Comparison of ENCODE assay signal across 10 mouse cellular contexts in genomic region chr11:32009961-32010662, GRCm38 (mm10). TPM values are rescaled to one million over a fixed set of nuclear protein-coding genes. Genes with fewer than 3 reads are reported as not detected.
DNase-seq lines count a peak whose midpoint lies in the region; ATAC-seq and TF ChIP-seq lines count a peak whose summit lies in the region.
"Had no signal": no experiment of that assay in that cellular context is flagged by ENCODE, and none has a peak within 500 bp of the region (broad histone marks: within the 10 kb centered on the region; RNA-seq: fewer than 3 reads in every experiment).

No protein-coding gene starts in this region.

- peak overlapping the region; percentile 7 for H3K4me2 ChIP-seq in midbrain, embryonic 11.5 days

- H3K4me3 ChIP-seq in spleen, adult 2 months (ENCODE audit: extremely low read depth, insufficient read depth, insufficient read length): no peak overlapping the region
- H3K4me3 ChIP-seq in midbrain, embryonic 11.5 days (ENCODE audit: low read depth, low read length): no peak overlapping the region

- TF ChIP-seq POLR2A in spleen, adult 2 months (IDR thresholded peaks at IDR 0.05; ENCODE audit: low read depth, low read length): no peak

- H3K27me3 ChIP-seq in spleen, adult 2 months (ENCODE audit: control insufficient read depth, insufficient read depth, low read length): no peaks in the 10 kb centered on the region
- H3K27me3 ChIP-seq in midbrain, embryonic 11.5 days (ENCODE audit: control insufficient read depth, insufficient read depth, low read length): no peaks in the 10 kb centered on the region

- peaks cover 15% of the 10 kb centered on the region for H3K4me1 ChIP-seq in spleen, adult 2 months (ENCODE audit: control insufficient read depth, insufficient read depth, insufficient read length)
- peaks cover 18% of the 10 kb centered on the region; the same call in 1 of the 2 replicates for H3K4me1 ChIP-seq in midbrain, embryonic 11.5 days (ENCODE audit: control insufficient read depth, insufficient read depth, low read length)

- H3K36me3 ChIP-seq in spleen, adult 2 months (ENCODE audit: control insufficient read depth, insufficient read depth, low read length): no peaks in the 10 kb centered on the region
- H3K36me3 ChIP-seq in midbrain, embryonic 11.5 days (ENCODE audit: control insufficient read depth, insufficient read depth, low read length): peaks cover 20% of the 10 kb centered on the region

- TF ChIP-seq CTCF in spleen, adult 2 months (IDR thresholded peaks at IDR 0.05; ENCODE audit: extremely low read depth, insufficient read depth, insufficient read length, insufficient replicate concordance): no peak

- peak; percentile 92 for ATAC-seq in midbrain, embryonic 11.5 days (ENCODE audit: low FRiP score)

- H3K9ac ChIP-seq in midbrain, embryonic 11.5 days (ENCODE audit: low read length): no peak overlapping the region; the same call in 1 of the 2 replicates

- intact Hi-C loops in left cerebral cortex, postnatal 10 days (cut with DNase I): no loop called here

- 49% methylated on average over 13 of the region's 13 CpGs for WGBS in spleen, adult 2 months
- 5% methylated on average over 13 of the region's 13 CpGs for WGBS in midbrain, embryonic 11.5 days

- H3K9me3 ChIP-seq in midbrain, embryonic 11.5 days (ENCODE audit: control insufficient read depth, low read length): peaks cover 14% of the 10 kb centered on the region

- H3K27ac ChIP-seq in spleen, adult 2 months (ENCODE audit: insufficient read depth, low read length): peak overlapping the region; percentile 13; the same call in 1 of the 2 replicates
- peak overlapping the region; percentile 77 for H3K27ac ChIP-seq in midbrain, embryonic 11.5 days (ENCODE audit: low read depth, low read length)

- no peak for DNase-seq in spleen, adult 2 months (ENCODE audit: low read depth in 1 of 2, low spot score in 2 of 2)
- DNase-seq in spleen, postnatal 10 days (ENCODE audit: low spot score in 2 of 2): no peak
- DNase-seq in cerebellum, postnatal 10 days: peak; percentile 78 to 85
- peak; percentile 61 for DNase-seq in forelimb bud, embryonic 11.5 days (ENCODE audit: low read depth, low spot score)
- DNase-seq in midbrain, embryonic 11.5 days (ENCODE audit: low spot score, missing footprints): peak; percentile 94
- DNase-seq in urinary bladder, postnatal 10 days (ENCODE audit: low spot score): no peak
- DNase-seq in urinary bladder, postnatal 36 days (ENCODE audit: low spot score in 2 of 2): no peak
- DNase-seq in left cerebral cortex, postnatal 10 days (ENCODE audit: extremely low spot score in 1 of 2, low spot score in 2 of 2): no peak

RNA-seq across cellular contexts. Expression of gene Nsg2, which starts 9.8 kb away (rescaled TPM):
- polyA plus RNA-seq in spleen, adult 2 months (2012; rRNA removed): 14.6 and 18.6 TPM in 2 replicates
- 39.8 and 40.5 TPM in 2 replicates for polyA plus RNA-seq in midbrain, embryonic 11.5 days (2014; fragmentation: Nextera tagmentation; extraction: Ambion mirVana)
- total RNA-seq in left cerebral cortex, postnatal 10 days (2021): 100 to 1,000 TPM; 873 to 894 TPM

RNA-seq across cellular contexts. Expression of gene 4930524B15Rik, which starts 44.7 kb away (rescaled TPM):
- not detected in 2 replicates for polyA plus RNA-seq in spleen, adult 2 months (2012; rRNA removed)
- 0.22 and 0.39 TPM in 2 replicates for polyA plus RNA-seq in midbrain, embryonic 11.5 days (2014; fragmentation: Nextera tagmentation; extraction: Ambion mirVana)
- under 1 TPM in 1 of 2 experiments, not detected in 1; 0.17 TPM for total RNA-seq in left cerebral cortex, postnatal 10 days (2021)
- total RNA-seq: layer of hippocampus, postnatal 14 days had no signal
- polyA plus RNA-seq: small intestine, adult 2 months had no signal

Comparison
In these comparisons a context has a peak if more than half of its experiments do, and no peak if none do; other contexts are left out.
1. DNase-seq: peak in cerebellum, postnatal 10 days (2 of 2), forelimb bud, embryonic 11.5 days (single experiment) and midbrain, embryonic 11.5 days (single experiment); none in spleen, adult 2 months (0 of 2), spleen, postnatal 10 days (0 of 2), urinary bladder, postnatal 10 days (single experiment), urinary bladder, postnatal 36 days (0 of 2) and left cerebral cortex, postnatal 10 days (0 of 2).